Mouse (Mus musculus) brown adipose tissue, adult 24 weeks (tissue): ENCODE results near the gene Mcts2. TPM values are rescaled to one million over a fixed set of nuclear protein-coding genes. Genes with fewer than 3 reads are reported as not detected.

Experiments
- H3K27ac ChIP-seq: fragments of 200-500 bp; replicated peaks from 2 replicates; pipeline ENCODE4 v1.5.1; 2012; ENCODE audit warnings: low read depth, mild to moderate bottlenecking, low read length
- H3K4me1 ChIP-seq: fragments of 200-500 bp; 2 replicates; pipeline ENCODE4 v1.6.1; 2012; ENCODE audit warnings: low read length, mixed read lengths; ENCODE audit not compliant: control insufficient read depth, insufficient read depth, insufficient read length
- H3K4me3 ChIP-seq: fragments of 200-500 bp; 2 replicates; pipeline ENCODE4 v1.5.1; 2012; ENCODE audit warnings: low read depth, mild to moderate bottlenecking, low read length, moderate library complexity; ENCODE audit not compliant: insufficient read depth
- polyA plus RNA-seq: library from polyadenylated mRNA; stranded (reverse); fragments of >200 nt; gene quantifications from 2 replicates; pipeline ENCODE4 v1.2.4, GENCODE M21; 2012; ENCODE audit not compliant: missing spikeins, insufficient read depth, insufficient read length

Mcts2 gene
- polyA plus RNA-seq, 1 experiment = 42.5 TPM

DNA sequence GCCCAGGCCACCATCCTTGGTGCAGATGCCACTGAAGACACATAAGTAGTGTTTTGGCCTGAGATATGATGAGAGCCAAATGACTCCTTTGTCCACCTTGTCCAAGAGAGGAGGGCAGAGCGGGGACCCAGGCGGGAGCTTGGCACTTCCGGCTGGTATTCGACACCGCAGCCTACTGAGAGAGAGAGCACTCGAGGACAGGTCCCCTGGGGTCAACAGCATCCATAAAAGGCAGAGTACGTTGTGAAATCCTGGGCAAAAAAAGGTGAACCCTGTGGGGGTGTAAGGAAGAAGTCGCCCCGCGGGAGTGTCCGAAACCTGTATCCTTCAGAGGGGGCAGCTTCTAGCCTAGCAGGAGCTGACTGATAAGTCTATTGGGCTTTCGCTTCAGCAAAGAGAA lies 14.7 kb upstream of the Mcts2 start:
- no peak overlapping the region for H3K27ac ChIP-seq

DNA sequence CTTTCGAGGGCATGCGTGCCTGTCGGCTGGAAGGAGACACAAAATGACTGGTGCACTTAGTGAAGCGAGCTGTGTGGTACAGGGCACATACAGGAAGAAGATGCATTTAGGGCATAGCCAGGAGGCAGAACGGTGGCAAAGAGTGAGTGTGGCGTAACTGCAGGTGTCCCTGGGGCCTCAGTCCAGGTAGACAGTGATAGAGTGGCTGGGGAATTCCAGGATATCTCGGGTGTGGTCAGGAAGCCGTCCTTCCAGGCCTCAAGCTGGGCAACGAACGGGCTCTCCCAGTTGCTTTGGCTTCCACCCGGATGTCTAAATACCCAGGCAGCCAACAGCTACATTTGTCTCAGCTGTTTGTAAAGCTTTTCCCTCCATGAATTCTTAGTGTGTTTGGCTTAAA lies 12.7 kb upstream of the Mcts2 start:
- Histone ChIP-seq H3K4me3 (no peak overlapping the region), H3K4me1 (peaks cover 22% of the 10 kb centered on the region), H3K27ac (no peak overlapping the region)

More for the DNA sequence above, 14.7 kb upstream of the Mcts2 start:
- 0 out of 2 replicates have a peak overlapping the region, but pooled peaks have one; percentile 3 for H3K4me3 ChIP-seq
- peaks cover 22% of the 10 kb centered on the region for H3K4me1 ChIP-seq

DNA sequence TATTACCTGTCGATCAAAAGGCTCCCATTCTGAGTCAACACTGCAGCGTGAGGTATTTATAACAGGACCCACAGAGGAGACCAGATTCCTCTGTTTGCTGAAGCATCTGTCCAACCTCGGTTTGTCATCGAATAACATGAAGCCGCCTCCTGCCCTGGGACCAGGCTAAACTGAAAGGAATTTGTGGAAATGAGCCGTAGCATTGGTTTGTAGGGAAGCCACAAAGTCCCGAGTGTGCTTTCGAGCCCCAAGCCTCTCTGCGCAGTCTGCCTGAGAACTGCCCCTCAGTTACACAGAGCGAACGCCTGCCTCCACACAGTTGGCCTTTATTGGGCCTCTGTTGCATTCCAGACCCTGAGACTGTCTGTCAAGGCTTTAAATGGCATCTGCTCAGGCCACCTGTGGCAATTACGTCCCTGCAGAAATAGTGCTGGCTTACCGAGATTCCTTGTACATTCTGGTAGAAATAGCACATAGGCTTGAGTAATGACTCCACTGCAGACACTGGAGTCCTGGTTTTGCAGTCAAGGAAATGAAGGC lies 11.5 kb upstream of the Mcts2 start:
- Histone ChIP-seq H3K4me1 (peaks cover 22% of the 10 kb centered on the region), H3K4me3 (no peak overlapping the region), H3K27ac (no peak overlapping the region)

DNA sequence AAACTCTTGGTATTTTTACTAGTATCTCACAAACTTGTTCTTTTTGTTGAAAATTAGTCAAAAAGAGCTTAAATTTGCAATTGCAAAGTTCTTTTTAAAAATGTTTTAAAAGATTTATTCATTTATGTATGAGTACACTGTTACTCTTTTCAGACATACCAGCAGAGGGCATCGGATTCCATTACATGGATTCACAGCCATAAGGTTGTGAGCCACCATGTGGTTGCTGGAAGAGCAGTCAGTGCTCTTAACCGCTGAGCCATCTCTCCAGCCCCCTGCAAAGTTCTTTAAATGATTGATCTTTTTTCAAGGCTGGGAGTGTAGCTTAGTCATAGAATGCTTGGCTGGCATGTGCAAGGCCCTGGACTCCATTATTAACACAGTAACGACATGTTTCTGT lies 8.5 kb upstream of the Mcts2 start:
- H3K4me3 ChIP-seq = no peak overlapping the region
- H3K27ac ChIP-seq = no peak overlapping the region
- H3K4me1 ChIP-seq = peaks cover 3% of the 10 kb centered on the region; the same call in 1 of the 2 replicates

DNA sequence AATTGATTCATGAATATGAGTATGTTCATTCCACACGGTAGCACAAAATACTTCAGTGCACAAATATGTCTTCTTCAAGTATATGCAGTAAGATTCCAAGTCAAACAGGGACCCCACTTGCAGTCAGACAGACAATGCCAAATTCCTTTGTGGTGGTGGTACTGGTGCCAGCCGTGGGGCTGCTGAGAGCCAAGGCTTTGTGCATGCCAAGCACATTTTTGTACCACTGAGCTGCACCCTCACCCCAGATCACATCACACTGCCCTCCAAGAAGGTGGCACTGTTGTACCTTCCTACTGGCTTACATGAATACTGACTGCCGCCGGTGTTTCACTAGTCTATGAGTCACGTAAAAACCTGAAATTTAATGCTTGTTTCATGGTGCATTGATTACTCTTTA lies 7.9 kb upstream of the Mcts2 start:
- peaks cover 2% of the 10 kb centered on the region; the same call in 1 of the 2 replicates for H3K4me1 ChIP-seq
- no peak overlapping the region for H3K4me3 ChIP-seq
- H3K27ac ChIP-seq = no peak overlapping the region

DNA sequence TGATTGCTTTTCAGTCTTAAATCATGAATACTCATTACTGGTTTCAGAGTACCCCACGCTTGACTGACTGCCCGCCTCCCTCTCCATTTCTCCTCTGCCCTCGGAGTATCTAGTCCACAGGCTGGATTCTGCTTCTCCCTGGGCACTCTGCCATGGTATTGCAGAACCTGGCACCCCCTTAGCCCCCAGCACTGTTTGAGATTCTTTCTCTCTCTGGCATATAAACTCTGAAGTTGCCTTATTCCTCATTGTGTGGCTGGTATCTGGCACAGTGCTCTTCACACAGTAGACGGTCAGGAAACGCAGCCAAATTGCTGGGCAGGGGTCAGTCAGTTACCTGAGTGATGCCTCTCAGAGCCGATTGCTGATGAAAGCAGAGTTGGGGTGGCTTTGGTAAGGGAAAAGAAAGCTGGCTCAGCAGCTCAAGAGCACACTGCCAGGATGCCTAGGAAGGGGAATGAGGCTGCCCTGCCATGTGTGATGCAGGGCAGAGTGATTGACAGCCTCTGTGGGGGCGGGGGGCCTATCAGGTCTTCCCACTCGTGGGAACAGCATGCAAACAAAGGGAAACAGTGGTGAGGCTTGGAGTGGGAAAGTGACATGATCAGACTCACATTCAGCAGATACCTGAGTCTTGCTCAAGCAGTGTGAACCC lies 7.0 kb upstream of the Mcts2 start:
- Histone ChIP-seq H3K27ac (no peak overlapping the region), H3K4me1 (no peaks in the 10 kb centered on the region), H3K4me3 (no peak overlapping the region)

DNA sequence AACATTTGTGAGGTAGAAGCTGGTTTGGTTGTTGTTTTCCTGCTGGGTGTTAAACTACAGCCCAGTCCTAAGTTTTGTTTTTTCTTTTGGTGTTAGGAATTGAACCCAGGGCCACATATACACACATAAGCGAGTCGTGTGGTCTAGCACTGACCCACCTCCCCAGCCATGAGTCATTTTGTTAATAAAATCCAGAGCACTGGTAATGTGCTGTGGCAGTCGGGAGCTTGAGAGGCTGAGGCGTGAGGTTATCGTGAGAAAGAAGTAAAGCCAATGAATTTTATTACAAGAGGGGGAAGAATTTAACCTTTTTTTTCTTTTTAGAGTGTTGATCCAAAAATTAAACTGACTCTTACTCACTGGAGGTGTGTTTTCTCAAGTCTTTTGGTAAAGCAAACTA lies 3.7 kb upstream of the Mcts2 start:
- H3K4me1 ChIP-seq = no peaks in the 10 kb centered on the region
- H3K27ac ChIP-seq = no peak overlapping the region
- no peak overlapping the region for H3K4me3 ChIP-seq

DNA sequence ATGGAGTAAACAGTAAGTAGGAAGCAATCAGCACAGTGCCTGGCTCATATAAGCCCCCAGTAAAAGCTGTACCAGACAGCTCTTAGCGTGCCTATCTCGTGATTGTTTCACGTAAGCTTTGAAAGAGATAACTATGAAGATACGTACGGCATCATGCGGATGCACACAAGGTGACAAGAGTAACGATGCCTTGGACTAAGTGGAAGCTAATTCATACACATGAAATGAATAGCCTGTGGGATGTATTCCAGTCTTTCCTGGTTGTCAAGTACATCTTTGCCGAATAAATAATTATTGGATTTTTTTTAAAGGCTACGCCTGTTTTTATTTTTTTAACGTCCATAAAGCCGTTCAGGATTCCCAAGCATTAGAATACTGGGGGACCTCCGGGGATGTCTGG lies 436 bp upstream of the Mcts2 start:
- Histone ChIP-seq H3K4me3 (peak overlapping the region; percentile 8; the same call in 1 of the 2 replicates), H3K27ac (peak overlapping the region; percentile 35), H3K4me1 (no peaks in the 10 kb centered on the region)

DNA sequence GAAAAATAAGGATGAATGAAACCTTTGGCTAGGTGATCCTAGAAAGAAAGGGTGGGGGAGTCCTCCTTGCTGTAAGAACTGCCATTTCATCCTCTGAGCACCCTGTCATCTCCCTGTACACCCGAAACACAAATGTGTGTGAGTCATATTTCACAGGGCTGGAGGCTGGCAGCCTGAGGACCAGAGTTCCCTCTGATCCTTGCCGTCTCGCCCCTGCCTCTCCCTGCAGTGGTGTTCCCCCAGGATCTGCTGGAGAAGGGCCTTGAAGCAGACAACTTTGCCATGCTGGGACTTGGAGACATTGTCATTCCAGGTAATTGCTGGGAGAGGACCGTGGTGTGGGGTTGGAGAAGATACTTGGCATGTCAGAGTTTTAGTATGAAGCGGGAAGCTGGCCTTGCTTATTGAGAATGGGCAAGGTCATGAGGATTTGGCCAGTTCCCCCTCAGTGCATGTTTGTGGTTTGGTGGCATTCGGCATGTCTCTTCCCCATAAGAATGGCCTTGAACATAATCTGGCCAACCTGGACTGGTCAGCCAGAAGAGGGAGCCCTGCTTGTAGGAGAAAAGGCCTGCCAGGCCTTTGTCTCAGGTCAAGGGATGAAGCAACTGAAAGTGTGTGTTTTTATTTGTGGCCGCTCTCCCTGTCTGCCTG lies 4.9 kb downstream of the Mcts2 start:
- peaks cover 12% of the 10 kb centered on the region for H3K4me1 ChIP-seq
- H3K27ac ChIP-seq = peak overlapping the region; percentile 33
- no peak overlapping the region for H3K4me3 ChIP-seq

DNA sequence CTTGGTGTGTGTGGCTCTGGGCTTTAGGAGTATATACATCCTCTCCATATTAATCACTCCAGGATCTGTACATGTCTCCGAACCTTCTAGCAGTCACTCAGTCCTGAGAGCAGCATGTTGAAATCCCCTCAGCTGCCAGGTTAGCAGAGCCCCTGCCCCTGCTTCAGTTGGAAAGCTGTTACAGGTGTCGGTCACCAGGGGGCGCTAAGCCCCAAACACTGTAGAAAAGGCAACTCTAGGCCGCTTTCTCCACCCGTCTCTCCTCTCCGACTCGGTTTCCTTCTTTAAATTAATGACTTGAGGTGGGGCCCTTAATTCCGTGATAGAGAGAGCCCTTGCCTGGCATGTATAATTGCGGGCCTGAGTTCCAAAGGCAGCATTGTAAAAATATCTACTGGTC lies 6.4 kb downstream of the Mcts2 start:
- H3K27ac ChIP-seq = peak overlapping the region; percentile 92
- peaks cover 12% of the 10 kb centered on the region for H3K4me1 ChIP-seq
- H3K4me3 ChIP-seq = 0 out of 2 replicates have a peak overlapping the region, but pooled peaks have one; percentile 9

DNA sequence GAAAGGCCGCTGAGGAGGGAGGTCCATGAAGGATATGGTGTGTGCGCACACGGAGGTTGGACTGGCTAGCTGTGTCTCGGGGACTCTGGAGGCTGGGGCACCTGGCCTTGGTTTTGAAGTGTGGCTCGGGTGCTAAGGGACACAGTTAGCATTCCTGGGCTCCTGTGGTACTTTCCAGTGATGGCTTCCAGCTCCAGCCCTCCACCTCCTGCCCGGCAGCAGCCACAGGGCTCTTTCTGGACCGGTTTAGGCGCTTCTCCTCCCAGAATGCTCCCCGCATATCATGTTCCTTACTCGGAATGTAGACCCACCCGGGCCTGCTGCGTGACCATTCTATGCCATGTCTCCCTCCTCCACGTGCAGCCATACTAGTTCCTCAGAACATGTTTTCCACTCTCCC lies 6.9 kb downstream of the Mcts2 start:
- 0 out of 2 replicates have a peak overlapping the region, but pooled peaks have one; percentile 9 for H3K4me3 ChIP-seq
- peaks cover 12% of the 10 kb centered on the region for H3K4me1 ChIP-seq
- H3K27ac ChIP-seq = peak overlapping the region; percentile 92

DNA sequence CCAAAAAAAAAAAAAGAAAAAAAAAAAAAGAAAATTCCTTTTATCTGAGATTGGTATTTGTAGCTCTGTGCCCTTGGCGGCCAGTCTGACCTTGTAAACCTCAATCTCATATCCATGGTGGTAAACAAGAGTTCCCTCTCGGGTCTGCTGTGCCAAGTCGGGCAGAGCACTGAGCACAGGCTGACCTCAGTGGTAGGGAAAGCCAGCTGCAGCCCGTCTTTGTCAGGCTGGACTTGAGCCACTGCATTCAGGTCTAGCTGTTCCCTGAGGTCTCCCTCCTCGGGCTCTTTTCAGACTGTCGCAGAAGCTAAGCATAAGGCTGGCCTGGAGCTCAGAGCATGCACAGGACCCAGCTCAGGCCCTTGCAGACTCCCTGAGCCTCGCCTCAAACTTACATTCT lies 7.9 kb downstream of the Mcts2 start:
- Histone ChIP-seq H3K4me1 (peaks cover 12% of the 10 kb centered on the region), H3K27ac (peak overlapping the region; percentile 92), H3K4me3 (no peak overlapping the region)

DNA sequence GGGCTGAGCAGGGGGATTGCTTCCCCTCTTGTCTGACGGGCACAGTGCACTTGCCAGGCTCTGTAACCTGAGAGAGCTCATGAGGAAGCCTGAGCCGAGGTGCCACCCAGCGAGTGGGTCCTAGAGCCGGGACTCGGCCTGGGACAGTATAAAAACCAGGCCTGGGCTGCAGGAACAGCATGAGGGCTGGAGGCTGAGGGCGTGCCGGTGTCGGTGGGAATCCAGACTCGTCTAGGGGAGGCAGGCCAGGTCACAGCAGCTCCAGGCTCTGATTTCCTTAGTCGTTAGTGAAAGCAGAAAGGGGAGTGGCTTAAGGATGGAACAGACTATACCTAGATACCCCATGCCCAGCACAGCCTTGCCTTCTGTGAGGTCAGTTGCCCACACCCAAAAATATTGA lies 9.2 kb downstream of the Mcts2 start:
- Histone ChIP-seq H3K27ac (peak overlapping the region; percentile 90), H3K4me1 (peaks cover 12% of the 10 kb centered on the region), H3K4me3 (no peak overlapping the region)

DNA sequence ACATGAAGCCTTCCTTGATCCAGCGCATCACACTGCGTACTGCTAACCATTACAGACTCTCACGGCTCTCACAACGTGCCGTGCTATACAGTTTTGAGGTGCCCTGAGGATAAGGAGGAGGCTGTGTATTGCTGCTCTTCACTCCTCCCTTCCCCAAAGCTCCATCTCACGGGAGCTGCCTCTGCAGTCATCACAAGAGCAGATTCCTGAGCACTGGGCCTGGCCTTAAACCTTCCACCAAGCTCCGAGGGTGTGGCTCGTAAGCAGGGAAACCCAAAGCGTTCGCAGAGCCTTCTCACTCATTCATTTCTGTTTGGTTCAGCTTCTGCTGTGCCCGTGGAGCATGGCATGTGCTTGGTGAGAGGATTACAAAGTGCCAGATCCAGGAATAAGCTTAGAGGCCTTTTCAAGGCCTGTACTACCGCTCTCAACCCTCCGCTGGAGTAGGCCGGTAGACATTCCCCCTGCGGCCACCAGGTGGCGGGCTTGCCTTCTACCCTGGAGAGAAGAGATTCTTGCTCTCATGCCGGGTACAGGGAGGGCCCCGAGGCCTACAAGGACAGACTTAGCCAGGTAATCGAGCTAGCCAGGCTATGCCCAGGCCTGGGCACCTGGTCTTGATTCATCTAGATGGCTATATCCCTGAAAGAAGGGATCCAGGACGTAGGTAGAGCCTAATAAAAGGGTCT lies 9.8 kb downstream of the Mcts2 start:
- Histone ChIP-seq H3K4me3 (no peak overlapping the region; the same call in 1 of the 2 replicates), H3K4me1 (peaks cover 12% of the 10 kb centered on the region), H3K27ac (peak overlapping the region; percentile 90)

DNA sequence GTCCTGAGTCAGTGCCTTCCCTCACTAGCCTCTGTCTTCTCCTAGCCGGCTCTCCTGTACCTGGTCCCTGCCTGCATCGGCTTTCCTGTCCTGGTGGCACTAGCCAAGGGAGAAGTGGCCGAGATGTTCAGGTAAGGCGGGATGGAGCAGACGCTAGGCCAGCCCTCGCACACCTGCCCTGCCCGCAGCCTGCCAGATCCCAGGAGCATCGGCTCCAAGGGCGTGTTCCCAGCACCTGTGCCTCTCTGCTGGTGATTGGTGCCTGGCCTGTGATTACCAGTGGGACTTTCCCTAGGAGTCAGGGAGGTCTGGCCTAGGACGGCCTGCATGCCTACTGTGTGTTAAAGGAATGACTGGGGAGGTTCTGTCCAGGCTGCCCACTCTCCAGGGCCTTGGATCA lies 13.3 kb downstream of the Mcts2 start:
- no peak overlapping the region for H3K4me3 ChIP-seq
- peaks cover 4% of the 10 kb centered on the region; the same call in 1 of the 2 replicates for H3K4me1 ChIP-seq
- no peak overlapping the region for H3K27ac ChIP-seq
